Mouse (Mus musculus) layer of hippocampus, adult 18-20 months (tissue): Measurements from ENCODE around the gene Olfr731. TPM values are rescaled to one million over a fixed set of nuclear protein-coding genes. Genes with fewer than 3 reads are reported as not detected.

Source experiments
- DNase-seq, 2 experiments: peaks; one replicate each; pipeline ENCODE4 v3.0.0; 2022; ENCODE audit warnings: low spot score in 2 of 2
- long read RNA-seq: library from polyadenylated mRNA; stranded (forward); transcript quantifications from one replicate; pipeline ENCODE4 v2.0.0, GENCODE M21; 2021
- total RNA-seq, 2 experiments: library from RNA; stranded (reverse); gene quantifications; 2 replicates each; pipeline ENCODE4 v1.2.3; 2021

Gene Olfr731
- total RNA-seq: not detected
- long read RNA-seq: 0 reads

DNA sequence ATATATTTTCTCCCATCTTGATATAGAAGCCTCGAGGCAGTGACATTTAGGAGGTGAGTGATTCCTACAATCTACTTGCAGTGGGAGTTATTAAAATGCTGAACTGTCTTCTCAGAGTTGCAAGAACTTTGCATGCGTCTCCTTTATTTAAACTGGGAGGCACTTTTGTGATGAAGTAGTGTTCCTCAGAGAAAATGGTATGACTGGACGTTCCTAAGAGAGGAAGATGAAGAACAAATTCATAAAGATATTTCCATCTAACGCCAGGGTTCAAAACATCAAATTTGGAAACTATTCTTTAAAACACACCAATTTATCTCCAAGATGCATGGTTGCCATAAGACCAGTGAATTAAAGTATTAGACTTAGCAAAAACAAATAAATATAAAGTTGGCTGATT lies at the start of gene Olfr731:
Gene Olfr731 (minus strand): TSS at position 101 of the 400 bp plus-strand sequence.
- DNase-seq: no peak

DNA sequence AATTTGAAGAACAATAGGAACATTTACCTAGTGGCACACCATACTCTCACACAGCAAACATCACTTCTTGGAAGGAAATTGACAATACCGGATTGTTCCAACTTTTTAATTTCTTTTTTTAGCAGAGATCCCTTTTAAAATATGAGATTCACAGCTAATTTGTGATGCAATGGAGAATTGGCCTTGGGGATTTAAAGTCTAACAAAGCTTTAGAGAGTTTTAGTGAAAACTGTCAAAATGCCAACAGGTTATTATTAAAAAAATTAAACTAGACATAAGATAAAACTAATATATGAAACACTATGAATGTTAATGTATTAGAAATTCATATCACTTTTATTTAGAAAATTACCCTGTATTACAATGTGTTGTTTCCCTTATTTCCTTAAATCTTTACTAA lies 42.4 kb upstream of the Olfr731 start, which contains the start of gene Olfr732:
Gene Olfr732 (minus strand): TSS at position 101 of the 400 bp plus-strand sequence.
- DNase-seq: no peak

DNA sequence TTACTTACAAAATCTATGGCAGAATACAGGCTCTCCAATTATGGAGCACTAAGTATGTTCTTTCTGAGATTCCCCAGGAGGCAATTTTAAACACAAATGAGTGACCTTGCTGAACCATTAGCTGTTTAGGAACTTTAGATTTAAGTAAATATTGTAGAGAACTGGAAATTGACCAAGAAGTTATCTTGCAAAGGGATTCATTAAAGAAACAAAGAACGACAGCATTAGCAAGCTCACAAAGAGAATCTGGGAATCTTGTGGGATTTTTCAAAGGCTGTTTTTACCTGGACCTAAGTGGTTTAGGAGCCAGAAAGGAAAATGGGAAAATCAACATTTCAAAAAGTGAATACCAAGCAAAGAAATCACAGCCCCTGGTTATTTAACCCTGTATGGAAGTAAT lies 53.6 kb downstream of the Olfr731 start, which contains the start of gene Olfr730:
Gene Olfr730 (minus strand): TSS at position 101 of the 400 bp plus-strand sequence.
- DNase-seq: no peak

Other genes starting within 250 kb of the Olfr731 start
- not detected for gene Olfr725, start 201.5 kb downstream of the Olfr731 start, total RNA-seq
- not detected for gene Olfr726, start 150.9 kb downstream of the Olfr731 start, total RNA-seq
- gene Olfr727, start 118.7 kb downstream of the Olfr731 start, total RNA-seq: not detected
- gene Olfr728, start 99.2 kb downstream of the Olfr731 start, total RNA-seq: not detected
- gene Olfr729, start 89.0 kb downstream of the Olfr731 start, total RNA-seq: not detected
- gene Olfr730, start 53.7 kb downstream of the Olfr731 start, total RNA-seq: not detected
- gene Olfr732, start 42.3 kb upstream of the Olfr731 start, total RNA-seq: not detected
- not detected for gene Olfr733, start 59.7 kb upstream of the Olfr731 start, total RNA-seq
- gene Olfr734, start 84.9 kb upstream of the Olfr731 start, total RNA-seq: not detected
- not detected for gene Olfr735, start 107.0 kb upstream of the Olfr731 start, total RNA-seq
- gene Tlr11, start 116.0 kb upstream of the Olfr731 start, total RNA-seq: not detected
- gene Olfr736, start 139.3 kb upstream of the Olfr731 start, total RNA-seq: not detected
- gene Olfr738, start 165.7 kb upstream of the Olfr731 start, total RNA-seq: not detected
- not detected for gene Olfr739, start 176.8 kb upstream of the Olfr731 start, total RNA-seq
- not detected for gene Olfr740, start 203.7 kb upstream of the Olfr731 start, total RNA-seq
- gene Olfr741, start 230.9 kb upstream of the Olfr731 start, total RNA-seq: not detected